10 mouse cellular contexts compared by ENCODE assay signal in the genomic region with DNA sequence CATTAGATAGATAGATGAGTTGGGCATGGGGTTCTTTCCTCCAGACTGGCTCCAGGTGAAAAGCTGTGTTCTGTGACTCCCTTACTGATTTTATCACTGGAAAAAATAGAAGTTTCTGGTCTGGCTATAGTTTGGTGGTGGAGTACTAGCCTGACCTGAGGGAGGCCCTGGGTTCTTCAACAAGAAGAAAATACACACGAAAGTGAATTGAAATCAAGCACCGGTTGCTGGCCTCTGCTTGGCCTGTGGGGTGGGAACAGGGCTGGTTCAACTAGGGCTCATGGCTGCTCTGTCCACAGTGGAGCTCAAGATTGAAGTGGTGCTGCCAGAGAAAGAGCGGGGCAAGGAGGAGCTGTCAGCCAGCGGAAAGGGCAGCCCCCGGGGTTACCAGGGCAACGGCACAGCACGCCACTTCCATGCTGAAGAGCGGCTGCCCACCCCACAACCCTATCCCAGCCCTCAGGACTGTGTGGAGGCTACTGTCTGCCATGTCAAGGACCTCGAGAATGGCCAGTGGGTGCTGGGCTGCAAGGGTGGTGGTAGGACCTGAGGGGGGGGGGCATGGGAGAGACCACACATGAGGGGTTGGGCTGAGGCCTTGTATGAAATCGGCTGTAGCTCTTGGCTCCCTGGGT. TPM values are rescaled to one million over a fixed set of nuclear protein-coding genes. Genes with fewer than 3 reads are reported as not detected.
DNase-seq lines count a peak whose midpoint lies in the region; ATAC-seq and TF ChIP-seq lines count a peak whose summit lies in the region.
"Had no signal": no experiment of that assay in that cellular context is flagged by ENCODE, and none has a peak within 500 bp of the region (broad histone marks: within the 10 kb centered on the region; RNA-seq: fewer than 3 reads in every experiment).

No protein-coding gene starts in this region.

- no peaks in the 10 kb centered on the region for H3K4me1 ChIP-seq in lung, embryonic 14.5 days (ENCODE audit: insufficient read depth)
- H3K4me1 ChIP-seq in forebrain, embryonic 10.5 days: peaks cover 25% of the 10 kb centered on the region
- H3K4me1 ChIP-seq in hindbrain, postnatal 0 days (ENCODE audit: insufficient read depth, low read length): peaks cover 14% of the 10 kb centered on the region
- H3K4me1 ChIP-seq in neural tube, embryonic 14.5 days (ENCODE audit: control insufficient read depth, insufficient read depth, low read length): no peaks in the 10 kb centered on the region
- no peaks in the 10 kb centered on the region for H3K4me1 ChIP-seq in kidney, adult 2 months (ENCODE audit: control insufficient read depth, insufficient read depth, low read length)

- no peaks in the 10 kb centered on the region for H3K27me3 ChIP-seq in lung, embryonic 14.5 days (ENCODE audit: insufficient read depth, low read length)
- H3K27me3 ChIP-seq in forebrain, embryonic 10.5 days (ENCODE audit: poor library complexity, severe bottlenecking): no peaks in the 10 kb centered on the region
- no peaks in the 10 kb centered on the region for H3K27me3 ChIP-seq in hindbrain, postnatal 0 days (ENCODE audit: insufficient read depth, low read length)
- no peaks in the 10 kb centered on the region for H3K27me3 ChIP-seq in neural tube, embryonic 14.5 days (ENCODE audit: control insufficient read depth, insufficient read depth, low read length)
- H3K27me3 ChIP-seq in kidney, adult 2 months (replicated peaks; ENCODE audit: control insufficient read depth, insufficient read depth, low read length): no peaks in the 10 kb centered on the region

- H3K9ac ChIP-seq in lung, embryonic 14.5 days: no peak overlapping the region
- H3K9ac ChIP-seq in hindbrain, postnatal 0 days (replicated peaks; ENCODE audit: low read length): no peak overlapping the region
- H3K9ac ChIP-seq in neural tube, embryonic 14.5 days (replicated peaks; ENCODE audit: low read depth, low read length): no peak overlapping the region

- H3K4me3 ChIP-seq in lung, embryonic 14.5 days (ENCODE audit: low read depth, low read length): no peak overlapping the region
- H3K4me3 ChIP-seq in forebrain, embryonic 10.5 days: peak overlapping the region; percentile 27
- H3K4me3 ChIP-seq in hindbrain, postnatal 0 days (ENCODE audit: low read length): no peak overlapping the region
- H3K4me3 ChIP-seq in neural tube, embryonic 14.5 days (ENCODE audit: low read depth, low read length): no peak overlapping the region
- no peak overlapping the region for H3K4me3 ChIP-seq in kidney, adult 2 months (ENCODE audit: insufficient read depth, low read depth, low read length)

- TF ChIP-seq CTCF in lung, embryonic 14.5 days (IDR thresholded peaks at IDR 0.05; ENCODE audit: low read depth): no peak
- no peak for TF ChIP-seq CTCF in hindbrain, postnatal 0 days (IDR thresholded peaks at IDR 0.05; ENCODE audit: low read depth)
- no peak for TF ChIP-seq CTCF in kidney, adult 2 months (conservative IDR thresholded peaks at IDR 0.05; ENCODE audit: insufficient read depth, insufficient read length, low read depth, low read length)

- ATAC-seq in lung, embryonic 14.5 days (ENCODE audit: insufficient read depth): peak; percentile 50; the same call in 1 of the 2 replicates
- ATAC-seq in hindbrain, postnatal 0 days: peak; percentile 93
- peak; percentile 83 for ATAC-seq in neural tube, embryonic 14.5 days (ENCODE audit: low read depth)
- ATAC-seq in megakaryocyte-erythroid progenitor cell, adult 5-6 weeks (replicated peaks; ENCODE audit: low FRiP score, low TSS enrichment, poor library complexity, severe bottlenecking): no peak

- DNase-seq in lung, embryonic 14.5 days: peak; percentile 30
- DNase-seq in lung, postnatal 10 days: no peak
- DNase-seq in forebrain, embryonic 10.5 days (ENCODE audit: extremely low spot score, low spot score): peak; percentile 72
- peak; percentile 80 for DNase-seq in hindbrain, postnatal 0 days (ENCODE audit: low spot score)
- DNase-seq in kidney, adult 2 months: no peak
- DNase-seq: heart, postnatal 36 days; layer of hippocampus, postnatal 36 days; right cerebral cortex, postnatal 25 days had no signal

- H3K27ac ChIP-seq in lung, embryonic 14.5 days (ENCODE audit: low read depth): no peak overlapping the region
- peak overlapping the region; percentile 66 for H3K27ac ChIP-seq in forebrain, embryonic 10.5 days
- peak overlapping the region; percentile 45; the same call in 1 of the 2 replicates for H3K27ac ChIP-seq in hindbrain, postnatal 0 days
- H3K27ac ChIP-seq in neural tube, embryonic 14.5 days (ENCODE audit: low read depth, low read length): no peak overlapping the region
- no peak overlapping the region for H3K27ac ChIP-seq in kidney, adult 2 months (ENCODE audit: insufficient read depth, low read depth, low read length)

- no peaks in the 10 kb centered on the region for H3K36me3 ChIP-seq in lung, embryonic 14.5 days (ENCODE audit: insufficient read depth)
- H3K36me3 ChIP-seq in forebrain, embryonic 10.5 days (replicated peaks): no peaks in the 10 kb centered on the region
- H3K36me3 ChIP-seq in hindbrain, postnatal 0 days (ENCODE audit: insufficient read depth, low read length): no peaks in the 10 kb centered on the region
- no peaks in the 10 kb centered on the region for H3K36me3 ChIP-seq in neural tube, embryonic 14.5 days (ENCODE audit: control insufficient read depth, insufficient read depth, low read length)
- H3K36me3 ChIP-seq in kidney, adult 2 months (ENCODE audit: control insufficient read depth, insufficient read depth, low read length): no peaks in the 10 kb centered on the region

- H3K4me2 ChIP-seq in lung, embryonic 14.5 days: no peak overlapping the region
- H3K4me2 ChIP-seq in hindbrain, postnatal 0 days (ENCODE audit: low read depth, low read length): peak overlapping the region; percentile 8; the same call in 1 of the 2 replicates
- no peak overlapping the region for H3K4me2 ChIP-seq in neural tube, embryonic 14.5 days (ENCODE audit: low read depth, low read length)

- 26% methylated on average over 10 of the region's 10 CpGs for WGBS in lung, embryonic 14.5 days
- WGBS in forebrain, embryonic 10.5 days: 21% methylated on average over 10 of the region's 10 CpGs
- WGBS in hindbrain, postnatal 0 days: 18% methylated on average over 10 of the region's 10 CpGs
- WGBS in neural tube, embryonic 14.5 days: 16% methylated on average over 10 of the region's 10 CpGs
- 63% methylated on average over 10 of the region's 10 CpGs for WGBS in kidney, adult 2 months

- H3K9me3 ChIP-seq in lung, embryonic 14.5 days (ENCODE audit: low read depth, low read length): no peaks in the 10 kb centered on the region
- no peaks in the 10 kb centered on the region for H3K9me3 ChIP-seq in forebrain, embryonic 10.5 days
- no peaks in the 10 kb centered on the region for H3K9me3 ChIP-seq in hindbrain, postnatal 0 days (ENCODE audit: low read length)
- no peaks in the 10 kb centered on the region for H3K9me3 ChIP-seq in neural tube, embryonic 14.5 days (ENCODE audit: control insufficient read depth, low read length)

- no peak for TF ChIP-seq POLR2A in kidney, adult 2 months (IDR thresholded peaks at IDR 0.05; ENCODE audit: low read depth, low read length)

RNA-seq across cellular contexts. Expression of gene Lztr1, which starts 9.1 kb away (rescaled TPM):
- 78.4 and 80.0 TPM in 2 replicates for polyA plus RNA-seq in lung, embryonic 14.5 days (2014; fragmentation: Nextera tagmentation; extraction: Ambion mirVana)
- 78.1 and 92.3 TPM in 2 replicates for polyA plus RNA-seq in forebrain, embryonic 10.5 days (2016; fragmentation: Nextera tagmentation; extraction: Ambion mirVana)
- total RNA-seq in hindbrain, postnatal 0 days (2014; rRNA removed): 191 and 279 TPM in 2 replicates
- polyA plus RNA-seq in hindbrain, postnatal 0 days (2015; fragmentation: Nextera tagmentation; extraction: Ambion mirVana): 82.2 and 89.8 TPM in 2 replicates
- polyA plus RNA-seq in neural tube, embryonic 14.5 days (2014; fragmentation: Nextera tagmentation; extraction: Ambion mirVana): 113 and 132 TPM in 2 replicates
- total RNA-seq in megakaryocyte-erythroid progenitor cell, adult 5-6 weeks (2014; fragmentation: Nextera tagmentation): 71.8 and 72.1 TPM in 2 replicates
- 50.4 and 55.4 TPM in 2 replicates for total RNA-seq in megakaryocyte-erythroid progenitor cell, adult 5-6 weeks (2017)
- 295 and 386 TPM in 2 replicates for polyA plus RNA-seq in kidney, adult 2 months (2012; rRNA removed)

RNA-seq across cellular contexts. Expression of gene Aifm3, which starts 10.0 kb away (rescaled TPM):
- 1.3 and 1.5 TPM in 2 replicates for polyA plus RNA-seq in lung, embryonic 14.5 days (2014; fragmentation: Nextera tagmentation; extraction: Ambion mirVana)
- 1.3 and 2.8 TPM in 2 replicates for polyA plus RNA-seq in forebrain, embryonic 10.5 days (2016; fragmentation: Nextera tagmentation; extraction: Ambion mirVana)
- 13.8 and 16.8 TPM in 2 replicates for total RNA-seq in hindbrain, postnatal 0 days (2014; rRNA removed)
- 15.7 and 17.4 TPM in 2 replicates for polyA plus RNA-seq in hindbrain, postnatal 0 days (2015; fragmentation: Nextera tagmentation; extraction: Ambion mirVana)
- 3.0 and 3.4 TPM in 2 replicates for polyA plus RNA-seq in neural tube, embryonic 14.5 days (2014; fragmentation: Nextera tagmentation; extraction: Ambion mirVana)
- total RNA-seq in megakaryocyte-erythroid progenitor cell, adult 5-6 weeks (2014; fragmentation: Nextera tagmentation): 0.42 TPM in 1 of 2 replicates, not detected in the other
- not detected in 2 replicates for total RNA-seq in megakaryocyte-erythroid progenitor cell, adult 5-6 weeks (2017)
- polyA plus RNA-seq in kidney, adult 2 months (2012; rRNA removed): 11.7 and 14.8 TPM in 2 replicates

RNA-seq across cellular contexts. Expression of gene Thap7, which starts 31.6 kb away (rescaled TPM):
- polyA plus RNA-seq in lung, embryonic 14.5 days (2014; fragmentation: Nextera tagmentation; extraction: Ambion mirVana): 47.4 and 51.4 TPM in 2 replicates
- polyA plus RNA-seq in forebrain, embryonic 10.5 days (2016; fragmentation: Nextera tagmentation; extraction: Ambion mirVana): 51.7 and 53.4 TPM in 2 replicates
- total RNA-seq in hindbrain, postnatal 0 days (2014; rRNA removed): 61.0 and 66.8 TPM in 2 replicates
- polyA plus RNA-seq in hindbrain, postnatal 0 days (2015; fragmentation: Nextera tagmentation; extraction: Ambion mirVana): 57.5 and 59.5 TPM in 2 replicates
- polyA plus RNA-seq in neural tube, embryonic 14.5 days (2014; fragmentation: Nextera tagmentation; extraction: Ambion mirVana): 58.6 and 62.7 TPM in 2 replicates
- total RNA-seq in megakaryocyte-erythroid progenitor cell, adult 5-6 weeks (2014; fragmentation: Nextera tagmentation): 18.2 and 27.1 TPM in 2 replicates
- total RNA-seq in megakaryocyte-erythroid progenitor cell, adult 5-6 weeks (2017): 23.3 and 45.1 TPM in 2 replicates
- polyA plus RNA-seq in kidney, adult 2 months (2012; rRNA removed): 103 and 115 TPM in 2 replicates

RNA-seq across cellular contexts. Expression of gene Crkl, which starts 47.6 kb away (rescaled TPM):
- 61.9 and 74.1 TPM in 2 replicates for polyA plus RNA-seq in lung, embryonic 14.5 days (2014; fragmentation: Nextera tagmentation; extraction: Ambion mirVana)
- 72.9 and 73.4 TPM in 2 replicates for polyA plus RNA-seq in forebrain, embryonic 10.5 days (2016; fragmentation: Nextera tagmentation; extraction: Ambion mirVana)
- 74.8 and 83.1 TPM in 2 replicates for total RNA-seq in hindbrain, postnatal 0 days (2014; rRNA removed)
- 54.9 and 68.7 TPM in 2 replicates for polyA plus RNA-seq in hindbrain, postnatal 0 days (2015; fragmentation: Nextera tagmentation; extraction: Ambion mirVana)
- 70.6 and 73.1 TPM in 2 replicates for polyA plus RNA-seq in neural tube, embryonic 14.5 days (2014; fragmentation: Nextera tagmentation; extraction: Ambion mirVana)
- 21.5 and 29.3 TPM in 2 replicates for total RNA-seq in megakaryocyte-erythroid progenitor cell, adult 5-6 weeks (2014; fragmentation: Nextera tagmentation)
- 21.6 and 33.5 TPM in 2 replicates for total RNA-seq in megakaryocyte-erythroid progenitor cell, adult 5-6 weeks (2017)
- 34.4 and 43.3 TPM in 2 replicates for polyA plus RNA-seq in kidney, adult 2 months (2012; rRNA removed)

Comparison
In these comparisons a context has a peak if more than half of its experiments do, and no peak if none do; other contexts are left out.
1. DNase-seq: peak in lung, embryonic 14.5 days (single experiment), forebrain, embryonic 10.5 days (single experiment) and hindbrain, postnatal 0 days (single experiment); none in lung, postnatal 10 days (single experiment) and kidney, adult 2 months (single experiment).
2. H3K27ac ChIP-seq: peak in forebrain, embryonic 10.5 days (single experiment) and hindbrain, postnatal 0 days (single experiment); none in lung, embryonic 14.5 days (single experiment), neural tube, embryonic 14.5 days (single experiment) and kidney, adult 2 months (single experiment).